Mouse (Mus musculus) MEL (cell line): Measurements from ENCODE around the gene Odf4. TPM values are rescaled to one million over a fixed set of nuclear protein-coding genes. Genes with fewer than 3 reads are reported as not detected.

Experiments
- DNase-seq: peaks from one replicate; pipeline ENCODE4 v3.0.0; 2011; ENCODE audit warnings: low read depth, low spot score
- H3K27ac ChIP-seq: 2 replicates; pipeline ENCODE4 v1.5.1; 2012; ENCODE audit warnings: low read depth, mild to moderate bottlenecking, control low read depth, low read length, moderate library complexity; ENCODE audit not compliant: control insufficient read depth
- H3K27me3 ChIP-seq, 2 experiments: fragments of 150-350 bp in 1 of 2; sonication (generic) in 1 of 2; 2 replicates each; pipeline ENCODE4 v1.6.1; 2012; ENCODE audit warnings: low read length in 2 of 2, mild to moderate bottlenecking in 2 of 2, improper control_type of control experiment in 1 of 2, moderate library complexity in 1 of 2; ENCODE audit not compliant: insufficient read depth in 2 of 2, control insufficient read depth in 1 of 2
- H3K36me3 ChIP-seq, 2 experiments: 2 replicates each; pipeline ENCODE4 v1.6.1; 2012 to 2014; ENCODE audit warnings: low read length in 2 of 2, improper control_type of control experiment in 1 of 2, inconsistent platforms in 1 of 2, mild to moderate bottlenecking in 1 of 2; ENCODE audit not compliant: insufficient read depth in 2 of 2, control insufficient read depth in 1 of 2
- H3K4me1 ChIP-seq, 2 experiments: fragments of 150-350 bp in 1 of 2; sonication (generic) in 1 of 2; 2 replicates each; pipeline ENCODE4 v1.6.1; 2012; ENCODE audit warnings: low read length in 2 of 2, improper control_type of control experiment in 1 of 2, mild to moderate bottlenecking in 1 of 2; ENCODE audit not compliant: insufficient read depth in 2 of 2, control insufficient read depth in 1 of 2
- H3K4me3 ChIP-seq, 2 experiments: fragments of 150-350 bp in 1 of 2; sonication (generic) in 1 of 2; 2 replicates each; pipeline ENCODE4 v1.5.1; 2012; ENCODE audit warnings: low read depth in 2 of 2, low read length in 2 of 2, mild to moderate bottlenecking in 2 of 2, moderate library complexity in 2 of 2, control low read depth in 1 of 2, improper control_type of control experiment in 1 of 2; ENCODE audit not compliant: control insufficient read depth in 1 of 2, insufficient read depth in 1 of 2
- H3K79me2 ChIP-seq: 2 replicates; pipeline ENCODE4 v1.6.1; 2012; ENCODE audit warnings: mild to moderate bottlenecking, low read length, moderate library complexity; ENCODE audit not compliant: control insufficient read depth, poor library complexity, insufficient read depth
- H3K9ac ChIP-seq: 2 replicates; pipeline ENCODE4 v1.6.1; 2012; ENCODE audit warnings: low read depth, mild to moderate bottlenecking, control low read depth, low read length, moderate library complexity; ENCODE audit not compliant: control insufficient read depth, poor library complexity, severe bottlenecking
- H3K9me3 ChIP-seq: fragments of 150-350 bp; sonication (generic); replicated peaks from 2 replicates; pipeline ENCODE4 v1.6.1; 2012; ENCODE audit warnings: mild to moderate bottlenecking, low read length, improper control_type of control experiment, moderate library complexity; ENCODE audit not compliant: insufficient read depth
- BHLHE40 ChIP-seq: IDR thresholded peaks from 2 replicates; pipeline ENCODE4 v1.6.1; 2012; ENCODE audit warnings: low read depth, mild to moderate bottlenecking, inconsistent platforms, low read length, improper control_type of control experiment, borderline replicate concordance
- CHD1 ChIP-seq: IDR thresholded peaks from 2 replicates; pipeline ENCODE4 v1.6.1; 2012; ENCODE audit warnings: low read depth, mild to moderate bottlenecking, inconsistent platforms, low read length, improper control_type of control experiment
- CHD2 ChIP-seq: IDR thresholded peaks from 2 replicates; pipeline ENCODE4 v1.6.1; 2011; ENCODE audit warnings: low read length, improper control_type of control experiment
- CTCF ChIP-seq, 3 experiments: IDR thresholded peaks in 2 of 3; conservative IDR thresholded peaks in 1 of 3; 2 replicates each; pipeline ENCODE4 v1.5.1; 2011 to 2012; ENCODE audit warnings: low read length in 3 of 3, low read depth in 2 of 3, mild to moderate bottlenecking in 2 of 3, improper control_type of control experiment in 1 of 3, inconsistent platforms in 1 of 3, mixed read lengths in 1 of 3, moderate library complexity in 1 of 3; ENCODE audit not compliant: control insufficient read depth in 1 of 3, insufficient read depth in 1 of 3, poor library complexity in 1 of 3, severe bottlenecking in 1 of 3
- E2F4 ChIP-seq: IDR thresholded peaks from 2 replicates; pipeline ENCODE4 v1.6.1; 2011; ENCODE audit warnings: low read depth, low read length, improper control_type of control experiment, borderline replicate concordance
- ELF1 ChIP-seq: IDR thresholded peaks from 2 replicates; pipeline ENCODE4 v1.6.1; 2014; ENCODE audit warnings: low read depth, mild to moderate bottlenecking, inconsistent platforms, low read length, improper control_type of control experiment, moderate library complexity
- EP300 ChIP-seq, 2 experiments: IDR thresholded peaks; 2 replicates each; pipeline ENCODE4 v1.6.1; 2011; ENCODE audit warnings: improper control_type of control experiment in 2 of 2, low read length in 2 of 2, low read depth in 1 of 2, mild to moderate bottlenecking in 1 of 2
- ETS1 ChIP-seq: IDR thresholded peaks from 2 replicates; pipeline ENCODE4 v1.6.1; 2012; ENCODE audit warnings: low read depth, mild to moderate bottlenecking, inconsistent platforms, low read length, improper control_type of control experiment, moderate library complexity
- HCFC1 ChIP-seq: IDR thresholded peaks from 2 replicates; pipeline ENCODE4 v1.6.1; 2012; ENCODE audit warnings: low read depth, mild to moderate bottlenecking, inconsistent platforms, low read length, improper control_type of control experiment, moderate library complexity
- JUND ChIP-seq: IDR thresholded peaks from 2 replicates; pipeline ENCODE4 v1.6.1; 2011; ENCODE audit warnings: low read depth, mild to moderate bottlenecking, improper control_type of control experiment, low read length
- MAX ChIP-seq: IDR thresholded peaks from 2 replicates; pipeline ENCODE4 v1.6.1; 2011; ENCODE audit warnings: low read length, improper control_type of control experiment
- MEF2A ChIP-seq: IDR thresholded peaks from 2 replicates; pipeline ENCODE4 v1.6.1; 2014; ENCODE audit warnings: low read depth, mild to moderate bottlenecking, inconsistent platforms, low read length, improper control_type of control experiment; ENCODE audit not compliant: poor library complexity, insufficient replicate concordance, severe bottlenecking; ENCODE audit errors: extremely low read depth
- MYB ChIP-seq: IDR thresholded peaks from 2 replicates; pipeline ENCODE4 v1.6.1; 2011; ENCODE audit warnings: mild to moderate bottlenecking, low read depth, low read length, improper control_type of control experiment
- POLR2AphosphoS5 ChIP-seq: IDR thresholded peaks from 2 replicates; pipeline ENCODE4 v1.6.1; 2012; ENCODE audit warnings: low read depth, borderline replicate concordance, mild to moderate bottlenecking, inconsistent platforms, low read length, moderate library complexity, mixed read lengths
- RCOR1 ChIP-seq: IDR thresholded peaks from 2 replicates; pipeline ENCODE4 v1.6.1; 2012; ENCODE audit warnings: low read depth, mild to moderate bottlenecking, inconsistent platforms, low read length, improper control_type of control experiment
- SMC3 ChIP-seq: IDR thresholded peaks from 2 replicates; pipeline ENCODE4 v1.6.1; 2011; ENCODE audit warnings: low read depth, low read length, improper control_type of control experiment
- UBTF ChIP-seq: IDR thresholded peaks from 2 replicates; pipeline ENCODE4 v1.6.1; 2012; ENCODE audit warnings: low read depth, mild to moderate bottlenecking, inconsistent platforms, low read length, improper control_type of control experiment, moderate library complexity, borderline replicate concordance; ENCODE audit not compliant: insufficient read depth
- USF1 ChIP-seq: IDR thresholded peaks from 2 replicates; pipeline ENCODE4 v1.6.1; 2014; ENCODE audit warnings: low read depth, mild to moderate bottlenecking, inconsistent platforms, low read length, improper control_type of control experiment, moderate library complexity
- USF2 ChIP-seq, 2 experiments: IDR thresholded peaks; 2 replicates each; pipeline ENCODE4 v1.6.1; 2011 to 2012; ENCODE audit warnings: improper control_type of control experiment in 2 of 2, low read length in 2 of 2, borderline replicate concordance in 1 of 2, inconsistent platforms in 1 of 2, low read depth in 1 of 2, mild to moderate bottlenecking in 1 of 2; ENCODE audit not compliant: insufficient read depth in 1 of 2
- ZC3H11A ChIP-seq: IDR thresholded peaks from 2 replicates; pipeline ENCODE4 v1.6.1; 2012; ENCODE audit warnings: low read depth, mild to moderate bottlenecking, inconsistent platforms, low read length, improper control_type of control experiment
- ZNF384 ChIP-seq: IDR thresholded peaks from 2 replicates; pipeline ENCODE4 v1.6.1; 2012; ENCODE audit warnings: low read depth, mild to moderate bottlenecking, inconsistent platforms, low read length, improper control_type of control experiment
- polyA plus RNA-seq, 2 experiments: library from polyadenylated mRNA; stranded (reverse) in 1 of 2; unstranded in 1 of 2; fragments of >175 nt in 1 of 2; fragments of >200 nt in 1 of 2; gene quantifications; 2 replicates each; pipeline versions ENCODE4 v1.2.1 to v1.2.4; 2012; ENCODE audit warnings: low replicate concordance in 2 of 2, low read depth in 1 of 2; ENCODE audit not compliant: insufficient read length in 2 of 2, insufficient read depth in 1 of 2, missing spikeins in 1 of 2
- total RNA-seq: library from RNA; depleted of rRNA; stranded (reverse); fragments of 300-350 nt; gene quantifications from 2 replicates; pipeline ENCODE4 v1.2.3, GENCODE M21; 2012

Odf4 gene
- total and polyA plus RNA-seq, 3 experiments: not detected

DNA sequence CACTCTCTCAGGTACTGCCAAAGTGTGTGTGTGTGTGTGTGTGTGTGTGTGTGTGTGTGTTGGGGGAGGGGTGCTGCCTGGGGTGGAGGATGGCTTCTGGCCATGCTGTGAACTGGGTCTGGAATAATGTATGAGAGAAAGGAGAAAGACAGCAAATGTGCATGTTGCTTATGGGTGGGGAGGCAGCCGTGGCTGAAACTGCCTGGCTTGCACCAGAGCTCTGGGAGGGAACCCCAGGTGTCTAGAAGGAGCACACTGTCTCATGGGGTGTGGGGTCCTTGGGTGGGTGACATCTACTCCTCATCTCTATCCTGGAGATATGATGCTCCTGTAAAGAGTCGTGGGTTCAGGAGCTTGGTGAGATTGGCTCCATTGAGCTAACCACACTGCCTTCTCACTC, 38.2 kb downstream of the Odf4 start:
- Histone ChIP-seq H3K4me1 (peaks cover 10 to 40% of the 10 kb centered on the region in 2 experiments), H3K27me3 (no peaks in the 10 kb centered on the region), H3K79me2 (no peaks in the 10 kb centered on the region), H3K9ac (no peak overlapping the region), H3K4me3 (no peak overlapping the region), H3K36me3 (peaks cover 0 to 16% of the 10 kb centered on the region in 2 experiments; a peak in 2 of 4 replicates), H3K27ac (no peak overlapping the region), H3K9me3 (no peaks in the 10 kb centered on the region)
- TF ChIP-seq SMC3 (no peak), USF2 (IDR thresholded peaks at IDR 0.05; ENCODE audit: borderline replicate concordance in 1 of 2, insufficient read depth in 1 of 2, low read depth in 1 of 2, low read length in 2 of 2) (no peak), USF1 (no peak), ETS1 (no peak), E2F4 (no peak), UBTF (no peak), ZNF384 (no peak), MAX (no peak)
- no peak for DNase-seq

DNA sequence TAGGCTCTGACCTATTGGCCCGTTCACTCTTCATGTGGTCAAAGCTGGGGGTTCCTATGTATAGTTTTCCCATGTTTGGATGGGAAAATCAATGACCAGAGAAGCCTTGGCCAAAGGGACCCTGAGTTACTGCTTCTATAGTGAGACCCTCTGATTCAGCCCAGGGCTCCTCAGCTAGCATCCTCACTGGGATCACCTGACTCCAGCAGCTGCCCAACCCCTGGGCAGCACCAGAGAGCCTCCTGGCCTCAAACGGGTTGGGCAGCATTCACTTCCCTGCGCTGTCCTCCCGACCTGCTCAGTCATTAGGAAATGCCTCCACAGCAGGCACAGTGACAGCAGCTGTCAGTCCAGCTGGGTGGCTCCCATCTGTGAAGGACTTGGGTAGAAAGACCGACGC, 38.6 kb downstream of the Odf4 start, which contains the start of gene Rnf222:
Gene Rnf222, plus strand, starts transcription at position 301 of the 400 bp plus-strand sequence.
- Histone ChIP-seq H3K27ac (no peak within 1 kb of the TSS), H3K9ac (no peak within 1 kb of the TSS)
- TF ChIP-seq EP300 (IDR thresholded peaks at IDR 0.05; ENCODE audit: low read depth in 1 of 2, low read length in 2 of 2) (no peak), JUND (no peak), HCFC1 (no peak), SMC3 (no peak), CTCF (IDR thresholded peaks at IDR 0.05 in 2 of 3, conservative IDR thresholded peaks at IDR 0.05 in 1 of 3; ENCODE audit: control insufficient read depth in 1 of 3, insufficient read depth in 1 of 3, low read depth in 2 of 3, low read length in 3 of 3, poor library complexity in 1 of 3, severe bottlenecking in 1 of 3) (no peak), ZNF384 (no peak), CHD2 (no peak), BHLHE40 (no peak), RCOR1 (no peak), MYB (no peak), MEF2A (no peak), POLR2AphosphoS5 (no peak), ZC3H11A (no peak), ELF1 (no peak), CHD1 (no peak)
- TF ChIP-seq, all 39 proteins: peak for 0
- DNase-seq: no peak
- no peak within 1 kb of the TSS for H3K4me3 ChIP-seq
- no peaks in the 10 kb centered on the region for H3K9me3 ChIP-seq
- no peaks in the 10 kb centered on the region for H3K79me2 ChIP-seq
- H3K36me3 ChIP-seq: peaks cover 0 to 16% of the 10 kb centered on the region in 2 experiments; a peak in 2 of 4 replicates
- H3K27me3 ChIP-seq: no peaks in the 10 kb centered on the region
- H3K4me1 ChIP-seq: peaks cover 10 to 36% of the 10 kb centered on the region in 2 experiments
